Mouse (Mus musculus) neural tube, embryonic 13.5 days (tissue): ENCODE data around the gene Parp11. TPM values are rescaled to one million over a fixed set of nuclear protein-coding genes. Genes with fewer than 3 reads are reported as not detected.
"Not testable (repeated sequence)": the region's sequence is repeated elsewhere in the genome, so short reads cannot be mapped to it uniquely, and the experiment has no call there.

Experiments used
- ATAC-seq: fragments of 200-750 bp; cut with Nextera tagmentation; 2 replicates; pipeline ENCODE4 v1.8.0; 2017; ENCODE audit warnings: low read depth, mild to moderate bottlenecking, moderate TSS enrichment, moderate library complexity
- H3K27ac ChIP-seq: fragments of 300-500 bp; sonication (generic); replicated peaks from 2 replicates; pipeline ENCODE4 v1.5.1; 2015; ENCODE audit warnings: moderate library complexity, mild to moderate bottlenecking, inconsistent platforms
- H3K27me3 ChIP-seq: fragments of 300-500 bp; sonication (generic); 2 replicates; pipeline ENCODE4 v1.6.1; 2015; ENCODE audit warnings: mild to moderate bottlenecking, inconsistent platforms
- H3K36me3 ChIP-seq: fragments of 300-500 bp; sonication (generic); 2 replicates; pipeline ENCODE4 v1.6.1; 2015; ENCODE audit warnings: mild to moderate bottlenecking, inconsistent platforms
- H3K4me1 ChIP-seq: fragments of 300-500 bp; sonication (generic); replicated peaks from 2 replicates; pipeline ENCODE4 v1.6.1; 2015; ENCODE audit warnings: inconsistent platforms
- H3K4me2 ChIP-seq: fragments of 300-500 bp; sonication (generic); 2 replicates; pipeline ENCODE4 v1.6.1; 2015; ENCODE audit warnings: inconsistent platforms, mild to moderate bottlenecking, moderate library complexity
- H3K4me3 ChIP-seq: fragments of 300-500 bp; sonication (generic); 2 replicates; pipeline ENCODE4 v1.5.1; 2015; ENCODE audit warnings: mild to moderate bottlenecking, inconsistent platforms
- H3K9ac ChIP-seq: fragments of 300-500 bp; sonication (generic); 2 replicates; pipeline ENCODE4 v1.6.1; 2015; ENCODE audit warnings: moderate library complexity, mild to moderate bottlenecking, inconsistent platforms
- H3K9me3 ChIP-seq: fragments of 300-500 bp; sonication (generic); 2 replicates; pipeline ENCODE4 v1.6.1; 2016; ENCODE audit warnings: inconsistent platforms
- WGBS: fragments of 180-500 bp; shearing (Covaris S2); methylation state at CpG from one replicate; pipeline ENCODE4 v1.1.7; 2015; 5-methylcytosine and 5-hydroxymethylcytosine counted together
- polyA plus RNA-seq: library from polyadenylated mRNA; unstranded; fragments of >200 nt; fragmentation: Nextera tagmentation; extraction: Ambion mirVana; gene quantifications from 2 replicates; pipeline ENCODE4 v1.2.1, GENCODE M21; 2015

Gene Parp11
- polyA plus RNA-seq, 1 experiment from 2014 or later: 72.9 TPM

GRCm38 (mm10) chr6:127513776-127514175 lies 67.1 kb downstream of the Parp11 start:
- 93% methylated on average over 6 of the region's 12 CpGs for WGBS
- H3K4me2 ChIP-seq, ATAC-seq, H3K36me3 ChIP-seq, H3K4me3 ChIP-seq, H3K27me3 ChIP-seq, H3K27ac ChIP-seq, H3K4me1 ChIP-seq, H3K9ac ChIP-seq, H3K9me3 ChIP-seq: not testable (repeated sequence)

- H3K36me3 ChIP-seq: no peaks in the 10 kb centered on the region
- no peak overlapping the region for H3K4me3 ChIP-seq
- H3K9ac ChIP-seq: no peak overlapping the region
- no peak for ATAC-seq
- WGBS: 78% methylated on average over 8 of the region's 8 CpGs
- no peaks in the 10 kb centered on the region for H3K9me3 ChIP-seq
- H3K4me2 ChIP-seq: no peak overlapping the region
- no peaks in the 10 kb centered on the region for H3K4me1 ChIP-seq
- H3K27ac ChIP-seq: no peak overlapping the region
- no peaks in the 10 kb centered on the region for H3K27me3 ChIP-seq
These were observed 74.5 kb downstream of the Parp11 start for GRCm38 (mm10) chr6:127521176-127521575.

GRCm38 (mm10) chr6:127522326-127522725 lies 75.7 kb downstream of the Parp11 start:
- 79% methylated on average over 9 of the region's 9 CpGs for WGBS
- no peaks in the 10 kb centered on the region for H3K4me1 ChIP-seq
- no peaks in the 10 kb centered on the region for H3K36me3 ChIP-seq
- no peaks in the 10 kb centered on the region for H3K27me3 ChIP-seq
- H3K27ac ChIP-seq: no peak overlapping the region
- no peak overlapping the region for H3K9ac ChIP-seq
- H3K4me3 ChIP-seq: no peak overlapping the region
- ATAC-seq: no peak
- no peak overlapping the region for H3K4me2 ChIP-seq
- H3K9me3 ChIP-seq: no peaks in the 10 kb centered on the region

GRCm38 (mm10) chr6:127524442-127524841 lies 77.8 kb downstream of the Parp11 start:
- no peak overlapping the region for H3K4me3 ChIP-seq
- no peaks in the 10 kb centered on the region for H3K27me3 ChIP-seq
- no peaks in the 10 kb centered on the region for H3K9me3 ChIP-seq
- no peak overlapping the region for H3K27ac ChIP-seq
- H3K4me1 ChIP-seq: no peaks in the 10 kb centered on the region
- H3K4me2 ChIP-seq: no peak overlapping the region
- no peaks in the 10 kb centered on the region for H3K36me3 ChIP-seq
- ATAC-seq: no peak
- no peak overlapping the region for H3K9ac ChIP-seq
- 36% methylated on average over 8 of the region's 8 CpGs for WGBS

- no peaks in the 10 kb centered on the region for H3K36me3 ChIP-seq
- H3K4me1 ChIP-seq: no peaks in the 10 kb centered on the region
- ATAC-seq: no peak
- H3K9me3 ChIP-seq: no peaks in the 10 kb centered on the region
- no peak overlapping the region for H3K27ac ChIP-seq
- H3K4me3 ChIP-seq: no peak overlapping the region
- H3K4me2 ChIP-seq: no peak overlapping the region
- no peak overlapping the region for H3K9ac ChIP-seq
- 88% methylated on average over 7 of the region's 7 CpGs for WGBS
- H3K27me3 ChIP-seq: no peaks in the 10 kb centered on the region
These were observed 82.0 kb downstream of the Parp11 start for GRCm38 (mm10) chr6:127528625-127529024.

- Histone ChIP-seq H3K27me3 (no peaks in the 10 kb centered on the region), H3K36me3 (no peaks in the 10 kb centered on the region), H3K9ac (no peak overlapping the region), H3K4me3 (no peak overlapping the region), H3K4me1 (no peaks in the 10 kb centered on the region), H3K4me2 (no peak overlapping the region), H3K9me3 (no peaks in the 10 kb centered on the region), H3K27ac (0 out of 2 replicates have a peak overlapping the region, but pooled peaks have one; percentile 23)
- ATAC-seq: no peak
- 76% methylated on average over 2 of the region's 2 CpGs for WGBS
These were observed 82.8 kb downstream of the Parp11 start for GRCm38 (mm10) chr6:127529451-127529850.

- Histone ChIP-seq H3K27me3 (no peaks in the 10 kb centered on the region), H3K36me3 (no peaks in the 10 kb centered on the region), H3K4me3 (no peak overlapping the region), H3K4me1 (no peaks in the 10 kb centered on the region), H3K27ac (no peak overlapping the region), H3K9me3 (no peaks in the 10 kb centered on the region), H3K9ac (no peak overlapping the region), H3K4me2 (no peak overlapping the region)
- WGBS: 73% methylated on average over 3 of the region's 3 CpGs
- ATAC-seq: no peak
These were observed 83.6 kb downstream of the Parp11 start for GRCm38 (mm10) chr6:127530206-127530605.

GRCm38 (mm10) chr6:127531412-127532205 lies 85.0 kb downstream of the Parp11 start:
- Histone ChIP-seq H3K4me1 (no peaks in the 10 kb centered on the region), H3K4me3 (no peak overlapping the region), H3K27ac (no peak overlapping the region), H3K27me3 (no peaks in the 10 kb centered on the region), H3K9ac (no peak overlapping the region), H3K4me2 (no peak overlapping the region), H3K9me3 (no peaks in the 10 kb centered on the region), H3K36me3 (no peaks in the 10 kb centered on the region)
- ATAC-seq: no peak
- WGBS: 47% methylated on average over 3 of the region's 3 CpGs

GRCm38 (mm10) chr6:127532304-127532703 lies 85.7 kb downstream of the Parp11 start:
- H3K4me3 ChIP-seq: no peak overlapping the region
- H3K4me1 ChIP-seq: no peaks in the 10 kb centered on the region
- no peak for ATAC-seq
- H3K27me3 ChIP-seq: no peaks in the 10 kb centered on the region
- 76% methylated on average over 5 of the region's 5 CpGs for WGBS
- H3K36me3 ChIP-seq: no peaks in the 10 kb centered on the region
- no peak overlapping the region for H3K27ac ChIP-seq
- H3K9me3 ChIP-seq: no peaks in the 10 kb centered on the region
- H3K4me2 ChIP-seq: no peak overlapping the region
- H3K9ac ChIP-seq: no peak overlapping the region

- WGBS: 88% methylated on average over 5 of the region's 5 CpGs
- Histone ChIP-seq H3K9ac (no peak overlapping the region), H3K4me2 (no peak overlapping the region), H3K27me3 (no peaks in the 10 kb centered on the region), H3K36me3 (no peaks in the 10 kb centered on the region), H3K4me3 (no peak overlapping the region), H3K9me3 (no peaks in the 10 kb centered on the region), H3K4me1 (no peaks in the 10 kb centered on the region), H3K27ac (no peak overlapping the region)
- no peak for ATAC-seq
These were observed 87.1 kb downstream of the Parp11 start for GRCm38 (mm10) chr6:127533766-127534165.

GRCm38 (mm10) chr6:127537035-127537434 lies 90.4 kb downstream of the Parp11 start:
- no peak overlapping the region for H3K9ac ChIP-seq
- no peak for ATAC-seq
- H3K27ac ChIP-seq: no peak overlapping the region
- no peaks in the 10 kb centered on the region for H3K36me3 ChIP-seq
- 0 out of 2 replicates have a peak, but pooled peaks cover 4% of the 10 kb centered on the region for H3K4me1 ChIP-seq
- H3K9me3 ChIP-seq: no peaks in the 10 kb centered on the region
- no peak overlapping the region for H3K4me3 ChIP-seq
- H3K27me3 ChIP-seq: peaks cover 6% of the 10 kb centered on the region; the same call in 1 of the 2 replicates
- no peak overlapping the region for H3K4me2 ChIP-seq
- 81% methylated on average over 7 of the region's 7 CpGs for WGBS

- H3K4me2 ChIP-seq: no peak overlapping the region
- no peak overlapping the region for H3K27ac ChIP-seq
- H3K36me3 ChIP-seq: no peaks in the 10 kb centered on the region
- no peak overlapping the region for H3K9ac ChIP-seq
- no peak overlapping the region for H3K4me3 ChIP-seq
- H3K9me3 ChIP-seq: no peaks in the 10 kb centered on the region
- peaks cover 6% of the 10 kb centered on the region; the same call in 1 of the 2 replicates for H3K27me3 ChIP-seq
- H3K4me1 ChIP-seq: peaks cover 7% of the 10 kb centered on the region; the same call in 1 of the 2 replicates
- ATAC-seq: no peak
- WGBS: 67% methylated on average over 2 of the region's 2 CpGs
These were observed 91.5 kb downstream of the Parp11 start for GRCm38 (mm10) chr6:127538118-127538517.

- ATAC-seq: no peak
- H3K27me3 ChIP-seq: peaks cover 6% of the 10 kb centered on the region; the same call in 1 of the 2 replicates
- H3K4me3 ChIP-seq: no peak overlapping the region
- H3K4me2 ChIP-seq: no peak overlapping the region
- H3K27ac ChIP-seq: no peak overlapping the region
- H3K9me3 ChIP-seq: no peaks in the 10 kb centered on the region
- no peaks in the 10 kb centered on the region for H3K36me3 ChIP-seq
- H3K4me1 ChIP-seq: peaks cover 7% of the 10 kb centered on the region; the same call in 1 of the 2 replicates
- no peak overlapping the region for H3K9ac ChIP-seq
- 92% methylated on average over 4 of the region's 4 CpGs for WGBS
These were observed 92.6 kb downstream of the Parp11 start for GRCm38 (mm10) chr6:127539226-127539625.
